Mouse (Mus musculus) C2C12 (cell line): Measurements from ENCODE around the gene Slc50a1. TPM values are rescaled to one million over a fixed set of nuclear protein-coding genes. Genes with fewer than 3 reads are reported as not detected.
A peak's percentile ranks its signal among the peaks of the same experiment; 100 is the strongest.

ENCODE experiments used
- H3K27me3 ChIP-seq: one replicate; pipeline ENCODE4 v1.6.1; 2011; ENCODE audit not compliant: control insufficient read depth, insufficient read depth, insufficient read length
- H3K36me3 ChIP-seq: one replicate; pipeline ENCODE4 v1.6.1; 2011; ENCODE audit not compliant: control insufficient read depth, insufficient read depth
- H3K4me3 ChIP-seq: one replicate; pipeline ENCODE4 v1.5.1; 2011; ENCODE audit warnings: mild to moderate bottlenecking, control low read depth; ENCODE audit not compliant: poor library complexity, insufficient read depth, severe bottlenecking
- H3K79me2 ChIP-seq: one replicate; pipeline ENCODE4 v1.6.1; 2011; ENCODE audit not compliant: control insufficient read depth, insufficient read depth
- H3K79me3 ChIP-seq: one replicate; pipeline ENCODE4 v1.6.1; 2011; ENCODE audit warnings: low read depth, control low read depth
- H3ac ChIP-seq: one replicate; pipeline ENCODE3; 2011; ENCODE audit warnings: low read depth; ENCODE audit not compliant: control insufficient read depth, insufficient read length
- CEBPB ChIP-seq: IDR thresholded peaks from one replicate; pipeline ENCODE4 v1.6.1; 2011; ENCODE audit warnings: low read depth, mild to moderate bottlenecking, control low read depth, moderate library complexity
- CTCF ChIP-seq: IDR thresholded peaks from one replicate; pipeline ENCODE4 v1.5.1; 2011; ENCODE audit not compliant: control insufficient read depth, insufficient read depth, insufficient read length
- FOSL1 ChIP-seq: IDR thresholded peaks from one replicate; pipeline ENCODE4 v1.8.0; 2011; ENCODE audit warnings: mild to moderate bottlenecking, low read length; ENCODE audit not compliant: poor library complexity, insufficient read depth, severe bottlenecking
- MAX ChIP-seq: IDR thresholded peaks from one replicate; pipeline ENCODE4 v1.6.1; 2011; ENCODE audit warnings: mild to moderate bottlenecking, control low read depth
- MYOD1 ChIP-seq: IDR thresholded peaks from one replicate; pipeline ENCODE4 v1.6.1; 2011; ENCODE audit warnings: low read depth; ENCODE audit not compliant: control insufficient read depth, insufficient read length
- MYOG ChIP-seq: IDR thresholded peaks from one replicate; pipeline ENCODE4 v1.6.1; 2011; ENCODE audit not compliant: control insufficient read depth, insufficient read length; ENCODE audit errors: extremely low read depth
- USF1 ChIP-seq: IDR thresholded peaks from one replicate; pipeline ENCODE4 v1.6.1; 2011; ENCODE audit warnings: low read depth, mild to moderate bottlenecking, control low read depth, moderate library complexity
- polyA plus RNA-seq: library from polyadenylated mRNA; unstranded; fragments of >200 nt; fragmentation: generic; extraction: Trizol; gene quantifications from one replicate; pipeline ENCODE4 v1.2.1, GENCODE M21; 2012; ENCODE audit warnings: missing spikeins

The Slc50a1 gene
- polyA plus RNA-seq, 1 experiment: 48.7 TPM

DNA sequence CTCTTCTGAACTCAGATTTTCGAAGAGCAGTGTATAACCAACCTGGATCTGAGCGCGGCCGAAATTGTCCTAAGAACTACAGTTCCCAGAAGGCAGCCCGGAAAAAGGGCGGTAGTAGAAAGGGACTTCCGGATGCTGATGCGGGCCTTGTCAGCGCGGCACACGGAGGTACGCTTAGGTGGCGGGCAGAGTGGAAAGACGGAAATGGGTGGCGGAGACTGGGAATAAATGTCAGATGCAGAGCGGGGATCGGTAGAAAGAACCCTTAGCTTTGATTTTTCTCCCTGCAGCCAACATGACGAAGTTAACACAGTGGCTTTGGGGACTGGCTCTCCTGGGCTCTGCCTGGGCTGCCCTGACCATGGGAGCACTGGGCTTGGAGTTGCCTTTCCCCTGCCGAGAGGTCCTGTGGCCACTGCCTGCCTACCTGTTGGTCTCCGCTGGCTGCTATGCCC is 3.9 kb downstream of the Slc50a1 start:
- peak overlapping the region; percentile 62 for H3K4me3 ChIP-seq
- H3K27me3 ChIP-seq: no peaks in the 10 kb centered on the region
- H3K79me3 ChIP-seq: peaks cover 8% of the 10 kb centered on the region
- peak overlapping the region; percentile 79 for H3ac ChIP-seq
- H3K36me3 ChIP-seq: peaks cover 7% of the 10 kb centered on the region
- peaks cover 36% of the 10 kb centered on the region for H3K79me2 ChIP-seq
- TF ChIP-seq FOSL1 (no peak), MYOG (no peak), CEBPB (no peak), MAX (no peak), USF1 (no peak), CTCF (no peak), MYOD1 (no peak)

DNA sequence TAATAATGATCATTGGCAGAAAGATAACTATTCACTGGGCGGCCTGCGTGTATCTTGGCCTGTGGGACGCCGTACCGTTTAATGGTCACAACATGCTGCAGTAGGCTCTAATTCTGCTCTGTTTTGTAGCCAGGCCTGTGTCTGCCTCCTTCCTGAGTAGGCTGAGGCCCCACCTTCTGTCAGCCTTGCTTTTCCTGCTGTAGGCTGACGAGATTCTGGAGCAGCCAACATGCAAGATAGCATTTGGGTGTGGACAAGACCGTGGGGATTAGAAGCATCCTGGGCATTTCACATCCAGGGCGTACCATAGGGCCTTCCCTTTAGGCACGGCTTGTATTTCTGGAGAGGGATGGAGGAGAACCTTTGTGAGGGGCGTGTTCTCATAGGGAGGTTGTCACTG is 8.0 kb downstream of the Slc50a1 start:
- H3K27me3 ChIP-seq: no peaks in the 10 kb centered on the region
- peaks cover 6% of the 10 kb centered on the region for H3K79me3 ChIP-seq
- TF ChIP-seq MYOD1 (no peak), CEBPB (no peak), MAX (no peak), FOSL1 (no peak), USF1 (no peak), CTCF (no peak), MYOG (no peak)
- H3ac ChIP-seq: no peak overlapping the region
- no peaks in the 10 kb centered on the region for H3K36me3 ChIP-seq
- H3K79me2 ChIP-seq: peaks cover 11% of the 10 kb centered on the region
- no peak overlapping the region for H3K4me3 ChIP-seq

DNA sequence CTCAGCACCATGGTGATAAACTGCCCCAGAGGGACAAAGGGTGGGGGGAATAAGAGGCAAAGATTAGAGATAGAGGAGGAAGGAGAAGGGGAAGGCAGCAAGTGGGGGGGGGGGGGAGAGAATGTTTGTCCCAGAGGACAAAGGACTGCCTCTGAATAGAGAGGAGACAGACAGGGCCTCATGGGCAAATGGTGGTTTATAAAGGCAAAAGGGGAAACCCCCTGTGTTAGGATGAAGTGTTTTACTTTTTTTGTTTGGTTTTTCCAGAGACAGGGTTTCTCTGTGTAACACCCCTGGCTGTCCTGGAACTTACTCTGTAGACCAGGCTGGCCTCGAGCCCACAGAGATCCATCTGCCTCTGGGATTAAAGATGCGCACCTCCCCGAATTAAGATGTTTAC is 10.2 kb downstream of the Slc50a1 start:
- Histone ChIP-seq H3K79me2 (no peaks in the 10 kb centered on the region), H3ac (no peak overlapping the region), H3K27me3 (no peaks in the 10 kb centered on the region), H3K4me3 (no peak overlapping the region), H3K36me3 (no peaks in the 10 kb centered on the region), H3K79me3 (no peaks in the 10 kb centered on the region)
- no peak for TF ChIP-seq MYOD1
- no peak for TF ChIP-seq MAX
- TF ChIP-seq CEBPB: no peak
- no peak for TF ChIP-seq MYOG
- no peak for TF ChIP-seq FOSL1
- no peak for TF ChIP-seq CTCF
- TF ChIP-seq USF1: no peak

DNA sequence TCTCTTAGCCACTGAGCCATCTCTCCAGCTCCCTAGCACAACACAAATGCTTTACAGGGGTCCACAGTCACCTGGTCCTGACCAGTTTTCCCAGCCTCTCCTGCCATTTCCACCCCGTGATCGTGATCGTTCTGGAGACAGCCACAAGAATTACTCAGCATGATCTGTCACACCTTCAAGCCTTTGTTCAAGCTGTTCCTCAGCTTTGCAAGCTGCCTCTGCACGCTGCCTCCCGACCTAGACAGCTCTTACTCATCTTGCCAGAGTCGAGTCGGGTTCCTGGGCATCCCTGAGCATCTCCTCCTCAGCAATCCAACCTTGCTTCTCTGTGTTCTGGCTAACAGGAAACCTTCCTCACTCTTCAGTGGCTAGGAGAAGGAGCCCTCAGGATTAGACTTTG is 11.3 kb downstream of the Slc50a1 start, which contains the start of gene Dpm3:
Gene Dpm3, plus strand, starts transcription at position 283 of the 400 bp plus-strand sequence.
- Histone ChIP-seq H3K4me3 (no peak within 1 kb of the TSS), H3K36me3 (no peaks in the 10 kb centered on the region), H3K79me2 (no peaks in the 10 kb centered on the region), H3K27me3 (no peaks in the 10 kb centered on the region), H3K79me3 (no peaks in the 10 kb centered on the region), H3ac (no peak within 1 kb of the TSS)
- no peak for TF ChIP-seq CTCF
- no peak for TF ChIP-seq MYOG
- no peak for TF ChIP-seq MYOD1
- TF ChIP-seq MAX: no peak
- no peak for TF ChIP-seq FOSL1
- TF ChIP-seq USF1: no peak
- TF ChIP-seq CEBPB: no peak

DNA sequence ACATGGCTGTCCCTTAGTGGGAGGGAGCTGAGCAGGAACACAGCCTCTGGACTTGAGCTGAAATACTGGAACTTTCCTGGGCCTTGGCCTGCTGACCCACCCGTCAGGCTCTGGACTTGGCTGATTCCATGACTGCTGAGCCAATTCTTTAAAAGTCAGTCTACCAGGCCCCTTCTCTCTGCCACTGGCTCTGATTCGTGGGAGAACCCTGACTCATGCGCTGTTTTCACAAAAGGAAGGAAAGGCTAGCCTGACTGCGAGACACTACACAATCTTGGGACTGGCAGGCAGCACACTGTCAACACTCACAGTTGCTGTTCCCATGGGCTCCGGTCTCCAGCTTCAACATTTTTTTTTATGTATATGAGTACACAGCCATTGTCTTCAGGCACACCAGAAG is 14.2 kb downstream of the Slc50a1 start:
- no peaks in the 10 kb centered on the region for H3K36me3 ChIP-seq
- no peaks in the 10 kb centered on the region for H3K27me3 ChIP-seq
- no peak overlapping the region for H3ac ChIP-seq
- no peak for TF ChIP-seq USF1
- TF ChIP-seq CEBPB: no peak
- TF ChIP-seq MYOD1: no peak
- TF ChIP-seq MAX: no peak
- no peak for TF ChIP-seq CTCF
- H3K4me3 ChIP-seq: no peak overlapping the region
- H3K79me3 ChIP-seq: no peaks in the 10 kb centered on the region
- no peaks in the 10 kb centered on the region for H3K79me2 ChIP-seq

DNA sequence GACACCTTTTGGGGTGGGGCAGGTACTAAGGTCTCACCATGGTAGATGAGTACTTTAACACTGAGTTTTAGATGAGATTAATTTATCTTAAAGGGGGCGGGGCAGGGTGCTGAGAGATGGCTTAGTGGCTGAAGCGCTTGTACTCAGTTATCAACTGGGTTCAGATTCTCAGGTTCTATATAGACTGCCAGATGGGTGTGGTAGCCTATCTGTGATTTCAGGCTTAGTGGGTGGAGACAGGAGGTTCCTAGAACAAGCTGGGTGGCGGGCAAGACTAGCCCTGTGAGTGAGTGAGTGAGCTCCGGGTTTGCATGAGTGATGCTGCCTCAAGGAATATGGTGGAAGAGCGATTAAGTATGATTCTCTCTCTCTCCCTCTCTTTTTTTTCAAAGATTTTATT is 15.4 kb downstream of the Slc50a1 start:
- H3ac ChIP-seq: no peak overlapping the region
- no peaks in the 10 kb centered on the region for H3K27me3 ChIP-seq
- TF ChIP-seq USF1 (no peak), MYOG (no peak), MAX (no peak), FOSL1 (no peak), CEBPB (no peak), MYOD1 (no peak), CTCF (no peak)
- H3K4me3 ChIP-seq: no peak overlapping the region
- no peaks in the 10 kb centered on the region for H3K79me3 ChIP-seq
- H3K79me2 ChIP-seq: no peaks in the 10 kb centered on the region
- no peaks in the 10 kb centered on the region for H3K36me3 ChIP-seq
